Mouse (Mus musculus) cerebellum, postnatal 36 days (tissue): ENCODE measurements around the gene Msx1.

Experiments
- DNase-seq, 2 experiments: peaks; one replicate each; pipeline ENCODE4 v3.0.0; 2021 to 2022; ENCODE audit warnings: mixed read lengths in 2 of 2

Msx1 gene

GRCm38 (mm10) chr5:37784847-37785391, 39.5 kb downstream of the Msx1 start:
- no peak for DNase-seq

DNA sequence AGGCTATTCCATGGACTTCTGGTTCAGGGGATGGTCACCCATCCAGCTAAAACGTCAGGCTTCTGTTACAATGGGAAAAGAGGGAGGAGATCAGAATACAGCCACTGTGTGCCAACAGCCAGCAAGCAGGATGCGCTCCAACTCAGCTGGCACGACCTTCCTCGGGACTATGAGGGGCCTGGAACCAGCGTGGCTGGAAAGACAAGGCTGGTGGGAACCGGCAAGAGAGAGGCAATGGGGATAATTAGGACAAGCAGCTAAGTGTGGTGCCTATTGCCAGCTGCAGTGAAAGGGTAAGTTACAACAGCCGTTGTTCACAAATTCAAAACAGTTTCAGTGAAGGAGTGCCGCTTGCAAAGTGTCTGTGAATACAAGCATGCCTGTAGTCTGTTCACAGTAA, 41.1 kb downstream of the Msx1 start:
- no peak for DNase-seq

DNA sequence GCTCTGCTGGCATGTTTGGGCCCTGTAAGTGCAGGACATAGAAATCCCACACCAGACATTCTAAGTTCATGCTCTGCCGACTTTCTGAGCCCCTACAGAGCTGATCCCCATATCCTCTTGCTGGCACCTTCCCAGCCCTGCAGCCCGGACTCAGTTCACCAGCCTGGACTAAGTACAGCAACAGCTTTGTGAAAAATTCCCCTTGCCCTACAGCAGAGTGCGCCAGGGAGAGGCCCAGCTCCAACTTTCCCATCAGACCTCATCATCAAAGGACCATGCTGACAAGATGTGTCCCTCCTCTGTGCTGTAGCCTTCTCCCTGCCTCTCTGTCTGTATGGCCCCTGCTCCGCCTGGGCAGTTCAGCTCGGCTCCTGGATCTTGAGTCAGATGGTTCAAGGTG, 48.7 kb downstream of the Msx1 start:
- DNase-seq, result no peak

DNA sequence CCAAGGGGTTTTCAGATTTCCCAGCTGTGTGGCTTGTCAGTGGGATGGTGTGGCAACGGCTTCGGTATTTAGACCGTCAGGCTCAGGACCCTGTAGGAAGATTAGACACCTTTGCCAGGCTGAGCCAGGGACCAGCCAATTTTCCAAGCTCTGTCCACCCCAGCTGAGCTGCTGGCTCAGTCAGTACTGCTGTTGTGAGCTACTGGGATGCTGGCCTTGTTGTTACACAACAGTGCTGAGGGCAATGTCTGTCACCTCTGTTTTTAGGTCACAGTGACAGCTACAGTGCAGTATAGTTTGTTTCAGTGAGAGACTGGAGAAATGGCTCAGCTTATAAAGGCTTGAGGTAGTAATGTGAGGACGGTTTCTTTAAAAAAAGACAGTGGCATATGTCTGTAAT, 50.4 kb downstream of the Msx1 start:
- no peak for DNase-seq

GRCm38 (mm10) chr5:37770870-37771269, 53.5 kb downstream of the Msx1 start:
- no peak for DNase-seq
